Mouse (Mus musculus) adrenal gland, postnatal 36 days (tissue): ENCODE results near the gene Agrn. TPM values are rescaled to one million over a fixed set of nuclear protein-coding genes. Genes with fewer than 3 reads are reported as not detected.

ENCODE experiments used
- DNase-seq, 2 experiments: peaks; one replicate each; pipeline ENCODE4 v3.0.0; 2021; ENCODE audit warnings: mixed read lengths in 1 of 2
- total RNA-seq, 2 experiments: library from RNA; stranded (reverse); gene quantifications; 2 replicates each; pipeline ENCODE4 v1.2.3; 2021

Agrn gene
- total RNA-seq, 2 experiments from 2014 or later = 33.2 to 49.6 TPM

- DNase-seq = no peak
Measured at GRCm38 (mm10) chr4:156202462-156202893, 5.2 kb upstream of the Agrn start.

- DNase-seq = peak; percentile 20 to 40
Measured at GRCm38 (mm10) chr4:156200623-156201475, 3.6 kb upstream of the Agrn start, which contains the start of gene Isg15. TSS of gene Isg15 (minus strand) at chr4:156200818.

- peak; percentile 94 to 97 for DNase-seq
Measured at GRCm38 (mm10) chr4:156197829-156198205, 529 bp upstream of the Agrn start.

- peak; percentile 49 to 68 for DNase-seq
Measured at GRCm38 (mm10) chr4:156195927-156196870, 1.1 kb downstream of the Agrn start.

GRCm38 (mm10) chr4:156194346-156194745 lies 2.9 kb downstream of the Agrn start:
- no peak for DNase-seq

DNA sequence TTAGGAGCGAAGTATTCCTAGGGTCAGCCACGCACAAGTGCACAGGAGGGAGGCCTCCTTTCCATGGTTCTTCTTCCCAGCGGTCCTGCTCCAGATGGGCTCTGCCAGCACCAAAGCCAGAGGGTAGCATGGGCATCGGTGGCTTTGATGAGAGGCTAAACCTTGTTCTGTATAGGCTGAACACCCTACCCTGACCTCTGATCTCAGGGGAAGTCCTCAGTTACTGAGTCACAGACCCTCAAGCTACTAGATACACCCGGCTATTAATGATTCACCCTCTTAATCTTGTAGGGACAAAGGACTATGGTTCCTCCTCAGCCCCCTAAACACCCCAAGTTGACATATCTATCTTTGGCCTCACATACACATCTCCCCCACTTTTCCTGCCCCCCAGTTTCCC lies 3.4 kb downstream of the Agrn start:
- no peak for DNase-seq

GRCm38 (mm10) chr4:156193200-156193590 lies 4.1 kb downstream of the Agrn start:
- no peak for DNase-seq

DNA sequence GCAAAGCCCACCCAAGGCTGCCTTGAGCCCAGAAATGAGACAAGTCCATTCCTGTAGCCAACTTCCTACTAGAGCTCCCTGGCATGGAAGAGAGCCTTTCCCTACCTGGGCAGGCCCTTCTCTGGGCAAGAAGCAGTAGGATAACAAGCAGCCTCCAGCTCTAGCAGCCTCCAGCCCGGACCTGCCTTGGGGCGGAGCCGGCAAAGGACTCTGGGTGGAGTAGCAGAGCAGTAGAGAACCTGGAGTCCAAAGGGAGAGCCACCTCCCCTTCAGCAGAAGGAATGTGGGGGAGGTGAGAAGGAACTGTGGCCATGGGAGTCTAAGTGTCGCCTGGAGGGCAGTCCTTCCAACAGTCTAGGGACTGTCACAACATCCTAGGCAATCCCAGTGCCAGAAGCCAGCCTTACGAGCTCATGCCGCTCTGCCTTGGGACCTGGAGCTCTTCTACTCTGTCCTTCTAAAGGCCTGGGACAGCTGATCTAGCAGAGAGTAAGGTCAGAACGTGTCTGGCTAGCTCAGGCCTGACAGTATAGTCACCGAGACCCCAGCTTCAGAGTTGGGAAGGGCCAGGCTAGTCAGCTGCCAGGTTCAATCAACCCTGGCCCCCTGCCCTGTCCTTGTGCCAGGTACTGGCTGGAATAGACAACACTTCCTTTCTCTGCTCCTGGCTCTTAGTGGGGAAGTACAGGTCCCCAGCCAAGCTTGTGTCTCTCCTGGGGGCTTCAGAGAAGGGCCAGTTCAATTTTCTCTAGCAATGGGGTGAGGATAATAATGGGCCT lies 4.7 kb downstream of the Agrn start:
- DNase-seq = peak in 1 of 2 experiments; percentile 18

DNA sequence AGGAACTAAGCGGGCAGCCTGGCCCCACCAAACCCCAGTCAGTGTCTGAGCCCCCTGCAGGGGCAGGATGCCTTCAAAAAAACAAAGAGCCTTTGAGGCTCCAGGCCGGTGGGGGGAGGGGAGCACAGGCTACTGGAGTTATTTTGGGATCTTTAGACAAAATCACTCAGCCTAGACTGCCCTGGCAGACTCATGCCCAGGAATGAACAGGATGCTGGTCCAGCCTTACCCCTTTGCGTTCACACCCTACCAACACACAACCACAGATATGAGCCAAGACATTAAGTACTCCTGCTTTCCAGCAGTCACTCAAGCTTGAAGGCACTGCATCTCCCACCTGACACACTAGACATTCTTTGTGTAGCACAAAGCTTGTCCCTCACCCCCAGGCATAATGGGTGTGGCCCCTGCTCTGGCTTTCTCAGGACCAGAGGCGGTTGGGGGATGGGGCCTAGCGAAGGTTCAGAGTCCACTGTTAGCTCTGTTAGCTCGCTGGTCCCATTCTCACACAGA lies 8.4 kb downstream of the Agrn start:
- no peak for DNase-seq

DNA sequence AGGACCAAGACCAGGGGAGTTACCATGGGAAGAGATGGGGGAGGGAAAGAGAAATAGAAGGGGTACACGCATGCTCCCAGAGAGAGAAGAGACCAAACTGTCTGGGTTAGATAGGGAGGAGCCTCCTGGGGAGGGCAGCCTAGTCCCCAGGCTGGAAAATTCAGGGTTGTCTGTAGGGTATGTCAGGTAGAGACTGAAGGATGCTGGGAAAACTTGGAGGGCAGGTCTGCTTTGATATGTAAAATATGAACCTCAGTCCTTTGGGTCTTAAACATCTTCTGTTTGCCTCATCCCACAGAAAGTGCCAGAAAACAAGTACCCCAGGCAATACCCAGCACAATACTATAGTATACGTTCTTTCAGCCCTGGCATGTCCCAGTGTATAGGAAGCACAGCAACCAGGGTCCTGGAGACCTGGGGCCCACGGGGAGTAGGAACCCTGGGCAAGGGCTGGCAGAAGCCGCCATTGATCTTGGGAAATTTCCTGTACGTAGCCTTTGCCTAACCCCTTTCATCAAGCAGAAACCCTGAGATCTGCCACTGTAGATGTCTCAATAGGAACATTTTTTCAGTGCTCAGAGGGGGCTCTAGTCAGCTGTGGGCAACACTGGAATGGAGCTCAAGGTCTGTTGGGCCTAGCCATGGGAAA lies 9.0 kb downstream of the Agrn start:
- DNase-seq = no peak

DNA sequence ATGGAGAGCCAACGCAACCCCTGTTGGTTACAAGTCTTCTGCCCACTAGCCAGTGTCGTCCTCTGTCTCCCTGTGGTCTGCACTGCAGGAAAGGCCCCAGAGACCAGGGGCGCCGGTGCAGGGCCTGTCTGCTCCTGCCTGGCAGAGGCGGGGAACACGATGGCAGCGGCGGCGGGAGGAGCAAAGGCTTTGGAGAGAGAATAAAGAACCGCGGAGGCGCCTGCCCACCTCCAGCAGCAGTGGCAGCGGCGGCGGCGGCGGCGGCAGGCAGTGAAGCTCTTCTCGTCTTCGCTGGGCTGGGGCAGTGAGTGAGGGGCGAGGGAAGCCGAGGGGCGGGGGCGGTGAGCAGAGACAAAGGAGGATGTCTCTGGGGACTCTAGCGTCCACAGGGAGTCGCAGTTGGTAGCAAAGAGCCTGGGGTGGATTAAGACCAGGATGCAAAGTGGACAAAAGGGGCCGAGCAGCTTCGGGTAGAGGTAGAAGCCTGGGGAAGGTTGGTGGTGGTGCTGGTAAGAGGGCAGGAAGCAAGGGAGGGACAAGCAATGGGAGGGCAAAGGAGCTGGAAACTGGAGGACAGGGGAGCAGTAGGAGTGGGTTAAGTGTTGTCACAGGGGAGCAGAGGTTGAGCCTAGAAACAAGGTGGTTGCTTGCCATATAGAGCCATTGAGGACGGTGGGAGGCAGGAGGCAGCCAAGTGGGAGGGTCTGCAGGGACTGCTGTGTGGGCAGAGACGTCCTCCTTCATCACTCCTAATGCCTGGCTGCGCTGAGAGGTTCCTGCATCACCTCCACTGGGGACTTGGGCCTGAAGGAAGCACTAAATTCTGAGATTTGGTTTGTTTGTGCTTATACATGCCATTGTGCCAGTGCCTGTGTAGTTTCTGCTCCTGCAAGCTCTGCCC lies 11.1 kb downstream of the Agrn start:
- peak; percentile 8 to 43 for DNase-seq

DNA sequence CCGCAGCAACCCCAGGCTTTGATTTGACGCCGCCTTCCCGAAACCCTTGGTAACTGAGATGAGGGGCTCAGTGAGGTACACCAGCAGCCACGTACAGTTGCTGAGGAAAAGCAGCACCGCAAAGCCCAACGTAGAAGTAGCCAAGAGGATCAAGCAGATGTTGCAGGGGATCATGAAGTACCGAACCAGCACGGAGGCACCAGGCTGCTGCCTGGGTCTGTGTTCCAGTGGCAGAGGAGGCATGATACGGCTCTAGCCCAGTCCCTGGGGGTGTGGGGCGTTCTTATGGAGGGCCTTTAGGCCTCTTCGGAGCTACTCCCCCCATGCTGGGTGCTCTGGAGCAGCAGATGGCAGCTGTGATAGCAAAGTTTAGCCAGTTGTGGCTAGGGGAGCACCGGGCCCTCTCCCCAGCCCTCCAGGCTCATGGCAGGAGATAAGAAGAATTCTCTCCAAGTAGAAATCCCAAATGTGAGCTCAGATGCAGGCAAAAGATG lies 11.8 kb downstream of the Agrn start:
- DNase-seq = no peak

GRCm38 (mm10) chr4:156184291-156184954 lies 12.9 kb downstream of the Agrn start:
- DNase-seq = no peak

DNA sequence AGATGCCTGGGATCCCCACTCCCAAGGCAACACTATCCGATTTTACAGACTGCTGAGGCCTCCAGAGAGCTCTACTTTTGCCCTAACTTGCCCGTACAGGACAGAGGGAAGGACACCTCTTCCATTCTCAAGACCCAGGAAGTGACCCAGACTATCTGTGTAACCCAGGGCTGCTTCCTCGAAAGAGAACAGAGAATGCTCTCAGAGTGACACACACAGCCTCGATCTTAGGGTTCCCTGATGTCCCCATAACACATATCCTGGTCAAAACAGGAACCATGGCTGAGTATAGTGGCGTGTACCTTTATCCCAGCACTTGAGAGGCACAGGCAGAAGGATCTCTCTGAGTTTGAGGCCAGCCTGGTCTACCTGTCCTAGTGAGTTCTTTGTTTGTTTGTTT lies 13.5 kb downstream of the Agrn start:
- DNase-seq = no peak

- no peak for DNase-seq
Measured at GRCm38 (mm10) chr4:156177630-156178029, 19.7 kb downstream of the Agrn start.

- no peak for DNase-seq
Measured at GRCm38 (mm10) chr4:156171828-156172227, 25.5 kb downstream of the Agrn start.

DNA sequence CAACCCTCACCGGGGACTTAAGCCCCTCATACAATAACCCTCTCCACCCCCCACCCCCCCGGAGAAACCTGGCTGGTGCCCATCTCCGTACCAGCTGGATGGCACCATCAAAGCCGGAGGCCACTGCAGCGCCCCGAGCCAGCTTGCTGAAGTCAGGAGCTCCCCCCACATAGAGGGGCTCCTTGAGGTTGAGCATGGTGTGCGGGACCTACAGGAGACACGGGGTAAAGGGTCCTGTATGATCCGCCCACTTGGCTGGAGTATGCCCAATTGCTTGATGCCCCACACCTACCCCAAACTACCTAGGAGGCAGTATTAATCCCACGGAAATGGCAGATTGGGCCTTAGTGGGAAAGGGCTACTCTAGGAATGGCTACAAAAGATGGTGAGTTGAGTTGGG lies 28.2 kb downstream of the Agrn start:
- DNase-seq = no peak

DNA sequence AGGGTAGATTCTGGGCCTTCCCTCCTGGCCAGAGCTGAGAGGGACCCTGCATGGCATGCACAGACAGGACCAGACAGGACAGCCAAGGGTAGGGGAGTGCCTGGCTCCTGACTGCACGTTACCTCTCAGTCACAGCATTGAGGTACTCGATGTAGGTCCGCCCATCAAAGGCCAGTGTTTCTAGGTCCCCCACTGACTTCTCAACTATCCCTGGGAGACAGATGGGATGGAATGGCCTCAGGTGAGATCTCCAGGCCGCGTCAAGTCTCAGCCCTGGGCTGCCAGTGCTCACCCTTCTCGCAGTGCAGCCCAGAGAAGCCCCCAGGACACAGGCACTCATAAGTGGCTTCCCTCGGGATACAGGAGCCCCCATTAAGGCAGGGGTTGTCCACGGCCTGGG lies 28.7 kb downstream of the Agrn start:
- DNase-seq = no peak

DNA sequence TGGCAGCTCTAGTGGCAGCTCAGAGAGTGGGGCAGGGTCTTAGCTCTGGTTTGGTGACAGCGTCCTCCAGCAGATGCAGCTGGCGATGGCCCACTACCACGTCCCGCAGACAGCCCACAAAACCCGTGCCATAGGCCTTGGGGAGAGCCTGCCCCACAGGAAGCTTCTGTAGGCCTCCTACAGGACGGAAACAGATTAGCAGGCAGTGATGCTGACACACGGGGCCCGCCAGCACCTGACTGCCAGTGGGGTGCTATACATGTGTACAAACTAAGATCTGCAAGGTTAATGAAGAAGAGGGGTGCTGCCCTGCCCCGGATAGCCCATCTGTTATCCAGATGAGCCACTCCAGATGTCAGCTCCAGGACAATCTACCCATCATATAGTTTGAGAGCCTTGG lies 30.8 kb downstream of the Agrn start:
- no peak for DNase-seq
